Mouse (Mus musculus): ENCODE measurements around the gene Spred2.

Spred2 gene

DNA sequence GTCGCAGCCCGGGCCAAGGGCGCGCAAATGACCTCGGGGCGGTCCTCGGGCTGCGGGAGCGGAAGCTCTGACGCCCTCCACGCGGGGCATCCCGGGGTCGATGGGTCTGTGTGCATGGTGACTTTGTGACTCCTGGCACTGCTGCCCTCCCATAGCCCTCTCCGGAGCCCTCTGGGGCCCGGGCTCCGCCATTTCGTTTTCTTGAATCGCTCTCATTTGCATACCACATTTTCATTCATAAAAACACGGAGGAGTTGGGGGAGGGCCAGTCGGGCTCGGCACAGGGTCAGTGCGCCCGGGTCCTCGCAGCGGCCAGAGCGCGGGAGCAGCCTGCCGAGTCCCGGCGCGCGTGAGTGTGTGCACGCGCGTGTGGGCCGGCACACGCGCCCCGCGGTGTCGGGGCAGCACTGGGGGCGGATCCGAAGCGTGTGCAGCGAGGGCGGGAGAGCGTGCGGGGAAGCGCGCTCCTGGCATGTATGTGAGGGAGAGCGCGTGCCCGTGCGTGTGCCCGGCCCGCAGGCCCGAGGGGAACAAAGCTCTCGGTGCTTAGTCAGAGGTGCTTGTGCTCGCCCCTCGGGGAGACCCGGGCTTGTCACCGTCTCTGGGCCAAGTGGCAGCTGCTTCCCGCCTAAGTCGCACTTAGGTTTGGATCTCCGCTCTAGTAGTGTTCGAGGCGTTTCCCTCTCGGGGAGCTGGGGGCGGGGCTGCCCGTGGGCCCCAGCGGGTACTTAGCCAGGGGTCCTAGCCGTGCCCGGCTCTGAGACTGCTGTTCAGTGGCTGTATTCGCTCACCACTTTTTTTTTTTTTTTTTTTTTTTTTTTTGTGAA lies 1.2 kb downstream of the Spred2 start:
- DNase-seq (ENCODE audit: low read depth), result no peak

GRCm38 (mm10) chr11:19925976-19926842 lies 2.0 kb downstream of the Spred2 start:
- no peak for DNase-seq (ENCODE audit: low read depth)

- DNase-seq (ENCODE audit: low read depth), result no peak
Measured at GRCm38 (mm10) chr11:19926843-19927120, 2.6 kb downstream of the Spred2 start.

DNA sequence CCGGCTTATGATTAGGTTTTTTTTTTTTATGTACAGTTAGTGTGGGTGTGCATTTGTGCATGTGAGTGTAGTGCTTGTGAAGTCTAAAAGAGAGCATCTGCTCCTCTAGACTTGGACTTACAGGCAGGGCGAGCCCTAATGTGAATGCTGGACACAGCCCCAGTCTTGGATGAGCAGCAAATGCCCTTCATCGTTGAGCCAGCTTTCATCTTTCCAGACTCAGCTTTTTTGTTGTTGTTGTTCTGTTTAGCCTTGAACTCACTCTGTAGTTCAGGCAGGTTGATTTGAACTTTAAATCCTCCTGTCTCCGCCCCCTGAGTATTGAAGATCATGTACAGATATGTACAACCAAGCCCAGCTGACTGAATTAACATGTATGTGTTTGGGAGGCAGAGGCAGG lies 4.5 kb downstream of the Spred2 start:
- DNase-seq (ENCODE audit: low read depth), result no peak

- DNase-seq (ENCODE audit: low read depth), result no peak
Measured at GRCm38 (mm10) chr11:19929087-19929865, 5.1 kb downstream of the Spred2 start.

DNA sequence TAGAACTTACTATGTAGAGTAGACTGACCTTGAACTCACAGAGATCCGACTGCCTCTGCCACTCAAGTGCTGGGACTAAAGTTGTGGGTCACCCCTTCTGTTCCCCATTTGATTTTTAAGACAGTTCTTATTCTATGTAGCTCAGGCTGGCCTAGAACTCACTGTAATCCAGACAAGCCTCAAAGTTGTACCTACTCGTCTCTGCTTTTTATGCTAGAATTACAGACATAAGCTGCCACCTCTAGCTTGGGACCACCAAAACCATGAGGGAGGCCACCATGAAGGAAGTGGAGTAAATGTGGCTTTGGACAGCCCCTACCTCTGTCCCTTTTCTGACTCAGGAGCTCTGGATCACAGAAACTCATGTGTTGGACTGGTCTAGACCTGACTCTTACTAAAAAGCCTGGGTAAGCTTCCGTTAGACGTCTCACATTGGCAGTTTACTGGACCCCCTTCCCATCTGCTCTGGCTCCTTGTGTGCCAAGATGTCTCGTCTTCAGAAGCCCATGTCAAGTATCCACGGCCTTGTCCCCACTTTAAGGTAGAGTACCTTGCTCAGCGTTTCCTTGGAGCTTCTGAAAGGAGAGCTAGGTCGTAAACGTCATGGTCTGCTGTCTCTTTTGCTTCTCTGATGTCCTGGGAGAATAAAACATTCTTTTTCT lies 7.5 kb downstream of the Spred2 start:
- DNase-seq (ENCODE audit: low read depth), result no peak

DNA sequence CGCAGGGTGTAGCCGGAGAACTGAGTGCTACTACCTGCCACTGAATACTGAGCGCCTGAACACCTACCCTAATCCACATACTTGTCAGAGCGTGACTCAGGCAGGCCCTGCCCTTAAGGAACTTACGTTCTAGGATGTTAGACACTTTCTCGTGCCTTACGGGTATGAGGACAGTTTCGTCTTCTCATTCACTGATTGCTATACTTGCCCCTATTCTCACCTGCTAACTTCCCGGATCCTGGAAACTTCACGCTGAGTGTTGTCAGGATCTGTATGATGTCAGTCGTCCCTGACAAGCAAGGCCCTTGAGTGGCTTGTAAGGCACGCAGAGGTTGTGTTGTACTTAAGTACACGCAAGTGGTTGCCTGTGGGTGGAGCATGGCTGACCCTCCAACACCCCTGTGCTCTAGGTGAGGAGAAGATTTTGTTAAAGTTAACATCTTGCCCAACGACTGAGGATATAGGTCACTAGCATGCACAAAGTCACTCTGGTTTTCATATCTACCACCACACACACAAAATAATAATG lies 8.9 kb downstream of the Spred2 start:
- no peak for DNase-seq (ENCODE audit: low read depth)

GRCm38 (mm10) chr11:19935524-19936354 lies 11.6 kb downstream of the Spred2 start:
- no peak for DNase-seq (ENCODE audit: low read depth)

- no peak for DNase-seq (ENCODE audit: low read depth)
Measured at GRCm38 (mm10) chr11:19938456-19939004, 14.4 kb downstream of the Spred2 start.

DNA sequence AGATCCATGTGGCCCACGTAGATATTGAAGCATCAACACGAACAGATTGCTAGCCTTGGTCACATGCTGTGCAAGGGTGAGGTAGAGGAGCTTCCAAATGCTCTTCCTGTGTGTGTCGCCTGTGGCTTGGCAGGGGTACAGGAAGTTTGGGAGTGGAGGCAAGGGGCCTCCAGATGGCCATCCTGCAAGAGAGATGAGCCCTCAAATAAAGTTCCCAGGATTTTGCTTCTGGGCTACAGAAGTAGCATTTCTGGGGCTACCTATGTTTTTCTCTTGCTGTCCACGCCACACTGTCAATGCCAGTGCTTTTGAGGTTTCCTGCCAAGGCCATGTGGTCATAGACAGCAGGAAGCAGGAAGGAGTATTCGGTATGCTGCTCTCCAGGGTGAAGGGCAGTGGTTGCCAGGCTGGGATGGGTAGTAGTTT lies 15.1 kb downstream of the Spred2 start:
- no peak for DNase-seq (ENCODE audit: low read depth)

DNA sequence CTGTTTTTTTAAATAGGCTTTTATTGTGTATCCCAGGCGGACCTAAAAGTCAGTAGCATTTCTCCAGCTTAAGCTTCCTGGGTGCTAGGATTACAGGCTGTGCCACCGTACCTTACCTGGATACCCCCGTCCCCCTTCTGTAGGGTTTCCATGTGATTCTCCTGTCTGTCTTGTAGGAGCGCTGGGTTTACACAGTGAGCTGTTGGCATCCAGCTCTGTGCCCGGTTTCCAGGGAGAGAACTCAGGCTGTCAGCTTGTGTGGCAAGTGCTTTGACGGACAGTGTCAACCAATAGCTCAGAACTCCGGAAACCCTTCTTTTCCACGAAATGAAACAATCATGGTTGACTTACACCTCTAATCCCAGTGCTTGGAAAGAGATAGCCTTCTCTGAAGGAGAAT lies 15.7 kb downstream of the Spred2 start:
- DNase-seq (ENCODE audit: low read depth), result no peak

DNA sequence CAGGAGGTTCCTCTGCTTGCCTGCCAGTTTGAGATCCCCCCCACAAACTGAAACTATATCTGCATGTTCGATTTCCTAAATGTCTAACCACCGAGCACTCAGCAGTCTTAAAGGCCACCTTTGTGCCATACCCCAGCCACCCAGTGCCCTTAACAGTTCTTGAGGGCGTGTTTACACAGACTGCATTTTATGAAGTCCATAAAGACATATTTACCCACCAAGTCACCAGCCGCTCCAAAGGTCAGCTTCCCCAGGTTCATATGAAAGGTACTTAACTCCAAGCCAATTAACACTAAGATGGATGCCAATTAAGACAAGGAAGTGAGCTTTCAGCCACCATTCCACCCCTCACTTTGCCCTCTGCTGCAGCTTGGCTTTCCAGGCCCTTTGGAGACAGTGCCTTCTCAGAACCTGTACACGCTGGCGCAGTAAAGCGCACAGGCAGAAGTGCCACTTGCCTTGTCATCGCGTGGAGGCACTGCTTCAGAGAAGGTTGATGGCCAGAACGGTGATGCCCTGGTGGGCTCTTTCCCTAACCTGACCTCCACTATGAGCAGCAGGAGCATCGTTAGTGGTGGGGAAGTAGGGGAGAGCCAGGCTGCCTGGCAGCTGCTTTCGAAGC lies 17.1 kb downstream of the Spred2 start:
- DNase-seq (ENCODE audit: low read depth), result no peak

DNA sequence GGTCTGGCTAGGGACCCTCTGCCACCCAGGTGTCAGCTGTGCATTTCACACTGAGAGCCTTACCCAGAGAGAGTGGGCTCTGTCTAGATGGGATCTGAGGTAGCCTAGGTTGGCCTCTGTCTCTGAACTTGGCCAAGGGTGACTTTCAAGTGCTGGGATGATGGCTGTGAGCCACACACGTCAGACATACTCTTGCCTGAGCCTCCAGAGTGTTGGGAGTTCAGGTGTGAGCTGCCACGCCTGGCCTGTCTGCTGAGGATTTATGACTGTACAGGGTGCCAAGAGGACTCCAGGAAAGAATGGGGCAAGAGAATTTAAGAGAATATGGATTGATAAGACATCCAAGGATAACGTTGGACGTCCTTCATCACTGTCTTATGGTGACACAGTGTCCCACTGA lies 17.8 kb downstream of the Spred2 start:
- no peak for DNase-seq (ENCODE audit: low read depth)

- DNase-seq (ENCODE audit: low read depth), result no peak
Measured at GRCm38 (mm10) chr11:19943753-19944152, 19.6 kb downstream of the Spred2 start.

GRCm38 (mm10) chr11:19944701-19945100 lies 20.5 kb downstream of the Spred2 start:
- no peak for DNase-seq (ENCODE audit: low read depth)

DNA sequence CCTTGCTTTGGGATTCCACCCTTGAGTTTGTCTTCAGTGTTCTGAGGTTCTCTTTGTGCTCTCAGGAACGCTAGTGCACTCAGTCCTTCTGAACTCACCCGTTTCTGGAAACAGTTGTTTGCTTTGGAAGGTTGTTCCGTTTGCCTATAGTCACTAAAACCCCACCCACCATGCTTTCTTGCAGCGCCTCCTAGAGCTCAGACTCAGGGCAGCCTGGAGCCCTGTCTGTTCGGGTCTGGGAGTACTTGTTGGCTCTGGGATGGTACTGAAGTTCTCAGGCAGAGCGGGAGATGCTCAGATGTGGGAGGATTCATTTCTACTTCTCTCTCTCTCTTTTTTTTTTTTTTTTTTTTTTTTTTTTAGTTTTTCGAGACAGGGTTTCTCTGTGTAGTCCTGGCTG lies 22.5 kb downstream of the Spred2 start:
- DNase-seq (ENCODE audit: low read depth), result no peak

DNA sequence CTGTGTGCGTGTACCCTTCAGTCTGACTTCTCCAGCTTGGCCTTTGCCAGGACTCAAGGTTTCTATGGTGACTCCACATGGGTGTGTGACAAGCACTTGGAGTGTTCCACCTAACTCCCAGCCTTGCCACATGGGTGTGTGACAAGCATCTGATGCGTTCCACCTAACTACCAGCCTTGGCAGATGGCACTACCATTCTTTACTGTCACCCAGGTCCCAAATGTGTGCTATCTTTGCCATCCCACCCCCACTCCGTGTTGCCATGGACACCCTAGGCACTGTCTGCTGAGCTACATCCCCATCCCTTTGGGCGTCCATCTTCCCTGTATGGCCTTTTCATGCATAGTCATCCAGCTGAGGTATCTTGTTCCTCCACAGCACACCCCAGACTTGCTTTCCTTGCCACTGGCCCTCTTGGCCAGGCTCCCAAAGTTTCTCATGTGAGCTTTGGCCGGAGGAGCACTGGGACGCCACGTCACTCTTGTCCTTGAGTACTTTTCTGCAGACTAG lies 23.5 kb downstream of the Spred2 start:
- no peak for DNase-seq (ENCODE audit: low read depth)

DNA sequence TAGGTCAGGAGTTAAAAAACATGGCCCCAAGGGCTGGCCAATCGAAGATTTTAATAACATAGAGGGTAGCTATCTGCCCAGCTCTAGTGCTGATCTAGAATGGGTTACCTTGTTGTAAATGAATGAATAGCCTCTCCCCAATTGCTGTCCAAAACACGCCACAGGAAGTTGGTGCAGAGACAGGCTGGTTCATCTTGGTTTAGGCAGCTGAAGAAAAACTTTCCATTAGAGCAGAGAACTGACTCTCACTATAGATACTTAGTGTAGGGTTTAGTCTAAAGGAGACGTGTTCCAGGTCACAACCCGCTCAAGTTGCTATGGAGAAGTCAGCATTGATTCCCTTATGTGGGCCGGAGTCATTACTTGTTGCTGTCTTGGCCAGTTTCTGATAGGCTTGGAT lies 25.6 kb downstream of the Spred2 start:
- no peak for DNase-seq (ENCODE audit: low read depth)

DNA sequence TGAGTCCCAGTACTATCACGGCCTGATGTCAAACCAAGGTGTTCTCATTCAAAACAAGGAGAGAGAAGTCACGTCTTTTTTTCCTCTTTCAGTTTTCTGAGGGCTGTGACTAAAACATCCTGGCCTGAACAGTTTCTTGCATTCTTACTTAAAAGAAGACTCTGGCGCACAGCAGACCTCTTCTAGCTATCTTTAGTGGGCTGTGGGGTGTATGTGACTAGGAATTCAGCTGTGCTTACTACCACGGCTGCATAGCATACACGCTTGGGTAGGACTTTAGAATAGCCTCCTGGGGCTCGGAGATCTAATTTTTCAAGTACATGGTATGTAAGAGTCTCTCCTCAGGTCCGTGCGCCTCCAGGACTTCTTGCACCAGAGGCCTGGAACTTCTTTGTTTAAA lies 26.0 kb downstream of the Spred2 start:
- no peak for DNase-seq (ENCODE audit: low read depth)

GRCm38 (mm10) chr11:19952963-19953362 lies 28.8 kb downstream of the Spred2 start:
- DNase-seq (ENCODE audit: low read depth), result no peak
